Mouse (Mus musculus): ENCODE results near the gene Mtrf1.

GRCm38 (mm10) chr14:79388304-79388703, 9.3 kb upstream of the Mtrf1 start:
- TF ChIP-seq CTCF (IDR thresholded peaks at IDR 0.05) = no peak
- no peak for TF ChIP-seq POLR2A (IDR thresholded peaks at IDR 0.05; ENCODE audit: insufficient read depth, low read depth, low read length)
